Mouse (Mus musculus) cerebellum, adult 9-10 months (tissue): ENCODE measurements around the gene Dhx35.

ENCODE experiments used
- DNase-seq: peaks from one replicate; pipeline ENCODE4 v3.0.0; 2022

The Dhx35 gene

GRCm38 (mm10) chr2:158815686-158816085, 21.1 kb downstream of the Dhx35 start:
- DNase-seq, result no peak

- no peak for DNase-seq
Observed at GRCm38 (mm10) chr2:158816239-158816638, 21.6 kb downstream of the Dhx35 start.

GRCm38 (mm10) chr2:158817708-158818107, 23.1 kb downstream of the Dhx35 start:
- DNase-seq, result no peak

- DNase-seq, result no peak
Observed at GRCm38 (mm10) chr2:158828124-158828523, 33.5 kb downstream of the Dhx35 start.

- no peak for DNase-seq
Observed at GRCm38 (mm10) chr2:158829746-158830145, 35.1 kb downstream of the Dhx35 start.

GRCm38 (mm10) chr2:158833221-158833620, 38.6 kb downstream of the Dhx35 start:
- no peak for DNase-seq

- no peak for DNase-seq
Observed at GRCm38 (mm10) chr2:158833645-158834044, 39.0 kb downstream of the Dhx35 start.

GRCm38 (mm10) chr2:158843287-158843686, 48.7 kb downstream of the Dhx35 start:
- no peak for DNase-seq

GRCm38 (mm10) chr2:158845031-158845430, 50.4 kb downstream of the Dhx35 start:
- no peak for DNase-seq

- no peak for DNase-seq
Observed at GRCm38 (mm10) chr2:158846208-158846607, 51.6 kb downstream of the Dhx35 start.

GRCm38 (mm10) chr2:158847991-158848390, 53.4 kb downstream of the Dhx35 start:
- no peak for DNase-seq

- DNase-seq, result no peak
Observed at GRCm38 (mm10) chr2:158849416-158849815, 54.8 kb downstream of the Dhx35 start.

GRCm38 (mm10) chr2:158852579-158852978, 58.0 kb downstream of the Dhx35 start:
- DNase-seq, result peak; percentile 16

GRCm38 (mm10) chr2:158856896-158857499, 62.4 kb downstream of the Dhx35 start:
- DNase-seq, result no peak

- DNase-seq, result no peak
Observed at GRCm38 (mm10) chr2:158857579-158857978, 63.0 kb downstream of the Dhx35 start.

- DNase-seq, result no peak
Observed at GRCm38 (mm10) chr2:158861115-158861514, 66.5 kb downstream of the Dhx35 start.

GRCm38 (mm10) chr2:158863341-158864125, 68.9 kb downstream of the Dhx35 start:
- peak; percentile 30 for DNase-seq

- DNase-seq, result no peak
Observed at GRCm38 (mm10) chr2:158864126-158864458, 69.5 kb downstream of the Dhx35 start.

- peak; percentile 52 for DNase-seq
Observed at GRCm38 (mm10) chr2:158865358-158865757, 70.8 kb downstream of the Dhx35 start.

- no peak for DNase-seq
Observed at GRCm38 (mm10) chr2:158886571-158886970, 92.0 kb downstream of the Dhx35 start.

GRCm38 (mm10) chr2:158888531-158888930, 93.9 kb downstream of the Dhx35 start:
- no peak for DNase-seq

GRCm38 (mm10) chr2:158889201-158889600, 94.6 kb downstream of the Dhx35 start:
- no peak for DNase-seq

- no peak for DNase-seq
Observed at GRCm38 (mm10) chr2:158891319-158891718, 96.7 kb downstream of the Dhx35 start.

- no peak for DNase-seq
Observed at GRCm38 (mm10) chr2:158893171-158893853, 98.7 kb downstream of the Dhx35 start.
